Mouse (Mus musculus) heart, embryonic 10.5 days (tissue): Measurements from ENCODE around the gene Cib2. TPM values are rescaled to one million over a fixed set of nuclear protein-coding genes. Genes with fewer than 3 reads are reported as not detected.

Experiments used
- DNase-seq: peaks from one replicate; pipeline ENCODE4 v3.0.0-alpha.2; 2017; ENCODE audit warnings: low spot score
- H3K27ac ChIP-seq: fragments of 300-500 bp; sonication (generic); 2 replicates; pipeline ENCODE4 v1.5.1; 2016; ENCODE audit warnings: mild to moderate bottlenecking
- H3K27me3 ChIP-seq: fragments of 300-500 bp; sonication (generic); 2 replicates; pipeline ENCODE4 v1.6.1; 2016; ENCODE audit warnings: mild to moderate bottlenecking; ENCODE audit not compliant: poor library complexity, insufficient read depth, severe bottlenecking
- H3K36me3 ChIP-seq: fragments of 300-500 bp; sonication (generic); 2 replicates; pipeline ENCODE4 v1.6.1; 2016; ENCODE audit warnings: mild to moderate bottlenecking, moderate library complexity
- H3K4me1 ChIP-seq: fragments of 300-500 bp; sonication (generic); 2 replicates; pipeline ENCODE4 v1.6.1; 2016; ENCODE audit warnings: mild to moderate bottlenecking
- H3K4me3 ChIP-seq: fragments of 300-500 bp; sonication (generic); 2 replicates; pipeline ENCODE4 v1.5.1; 2016; ENCODE audit warnings: mild to moderate bottlenecking, moderate library complexity
- H3K9me3 ChIP-seq: fragments of 300-500 bp; sonication (generic); 2 replicates; pipeline ENCODE4 v1.6.1; 2016; ENCODE audit warnings: mild to moderate bottlenecking, moderate library complexity
- WGBS: fragments of 180-500 bp; shearing (Covaris S2); methylation state at CpG from one replicate; pipeline ENCODE4 v1.1.7; 2016; 5-methylcytosine and 5-hydroxymethylcytosine counted together
- polyA plus RNA-seq: library from polyadenylated mRNA; unstranded; fragments of >200 nt; fragmentation: Nextera tagmentation; extraction: Ambion mirVana; gene quantifications from 2 replicates; pipeline ENCODE4 v1.2.1, GENCODE M21; 2016

Cib2 gene
- polyA plus RNA-seq, 1 experiment from 2014 or later = 5.5 TPM

- peaks cover 10% of the 10 kb centered on the region; the same call in 1 of the 2 replicates for H3K27me3 ChIP-seq
- H3K4me3 ChIP-seq = peak overlapping the region; percentile 95
- H3K36me3 ChIP-seq = no peaks in the 10 kb centered on the region
- H3K27ac ChIP-seq = peak overlapping the region; percentile 88; the same call in 1 of the 2 replicates
- WGBS = 9% methylated on average over 13 of the region's 13 CpGs
- no peaks in the 10 kb centered on the region for H3K9me3 ChIP-seq
- DNase-seq = no peak
- no peaks in the 10 kb centered on the region for H3K4me1 ChIP-seq
These were observed 57.9 kb downstream of the Cib2 start for GRCm38 (mm10) chr9:54502111-54502495.

- 4% methylated on average over 98 of the region's 99 CpGs for WGBS
- H3K4me1 ChIP-seq = no peaks in the 10 kb centered on the region
- H3K27me3 ChIP-seq = peaks cover 10% of the 10 kb centered on the region; the same call in 1 of the 2 replicates
- peak within 1 kb of the TSS; percentile 88 for H3K27ac ChIP-seq
- H3K36me3 ChIP-seq = no peaks in the 10 kb centered on the region
- DNase-seq = peak; percentile 94
- no peaks in the 10 kb centered on the region for H3K9me3 ChIP-seq
- H3K4me3 ChIP-seq = peak within 1 kb of the TSS; percentile 95
These were observed 58.4 kb downstream of the Cib2 start, which contains the start of gene Dmxl2 for GRCm38 (mm10) chr9:54501453-54502110. Gene Dmxl2, minus strand, starts transcription at chr9:54501626.

- peak; percentile 77 for DNase-seq
- Histone ChIP-seq H3K9me3 (no peaks in the 10 kb centered on the region), H3K27ac (peak overlapping the region; percentile 88), H3K27me3 (peaks cover 10% of the 10 kb centered on the region; the same call in 1 of the 2 replicates), H3K36me3 (no peaks in the 10 kb centered on the region), H3K4me3 (peak overlapping the region; percentile 95), H3K4me1 (no peaks in the 10 kb centered on the region)
- under 1% methylated on average over 38 of the region's 43 CpGs for WGBS
These were observed 59.1 kb downstream of the Cib2 start for GRCm38 (mm10) chr9:54500832-54501452.

GRCm38 (mm10) chr9:54499791-54500190 is 60.2 kb downstream of the Cib2 start:
- H3K4me3 ChIP-seq = no peak overlapping the region

GRCm38 (mm10) chr9:54499291-54499690 is 60.7 kb downstream of the Cib2 start:
- H3K36me3 ChIP-seq = no peaks in the 10 kb centered on the region
- H3K9me3 ChIP-seq = no peaks in the 10 kb centered on the region
- DNase-seq = no peak
- H3K27ac ChIP-seq = no peak overlapping the region
- H3K4me1 ChIP-seq = no peaks in the 10 kb centered on the region
- 78% methylated on average over 6 of the region's 6 CpGs for WGBS
- no peak overlapping the region for H3K4me3 ChIP-seq
- peaks cover 10% of the 10 kb centered on the region; the same call in 1 of the 2 replicates for H3K27me3 ChIP-seq

More at GRCm38 (mm10) chr9:54499791-54500190, 60.2 kb downstream of the Cib2 start:
- 79% methylated on average over 3 of the region's 3 CpGs for WGBS
- Histone ChIP-seq H3K9me3 (no peaks in the 10 kb centered on the region), H3K36me3 (no peaks in the 10 kb centered on the region), H3K4me1 (no peaks in the 10 kb centered on the region), H3K27ac (no peak overlapping the region), H3K27me3 (peaks cover 10% of the 10 kb centered on the region; the same call in 1 of the 2 replicates)
- DNase-seq = no peak

Other genes starting within 250 kb of the Cib2 start
- 6.4 TPM in 2 replicates for gene Dmxl2, start 58.6 kb downstream of the Cib2 start, polyA plus RNA-seq
- gene Sh2d7, start 21.2 kb downstream of the Cib2 start, polyA plus RNA-seq = not detected in 2 replicates
- 348 and 488 TPM in 2 replicates for gene Idh3a, start 26.1 kb upstream of the Cib2 start, polyA plus RNA-seq
- 0.27 and 0.48 TPM in 2 replicates for gene Acsbg1, start 101.7 kb upstream of the Cib2 start, polyA plus RNA-seq
- 9.7 and 16.3 TPM in 2 replicates for gene Dnaja4, start 138.7 kb upstream of the Cib2 start, polyA plus RNA-seq
- gene Wdr61, start 174.3 kb upstream of the Cib2 start, polyA plus RNA-seq = 130 and 151 TPM in 2 replicates
- gene Crabp1, start 204.5 kb upstream of the Cib2 start, polyA plus RNA-seq = 63.7 and 204 TPM in 2 replicates